Mouse (Mus musculus) heart, postnatal 0 days (tissue): ENCODE measurements around the gene Atat1. TPM values are rescaled to one million over a fixed set of nuclear protein-coding genes. Genes with fewer than 3 reads are reported as not detected.

Source experiments
- ATAC-seq: fragments of 200-750 bp; cut with Nextera tagmentation; 2 replicates; pipeline ENCODE4 v1.8.0; 2017; ENCODE audit warnings: low read depth, moderate number of reproducible peaks, moderate library complexity; ENCODE audit not compliant: insufficient read depth
- DNase-seq: peaks from one replicate; pipeline ENCODE4 v3.0.0-alpha.2; 2016; ENCODE audit warnings: low spot score
- H3K27ac ChIP-seq: fragments of 300-500 bp; sonication (generic); 2 replicates; pipeline ENCODE4 v1.5.1; 2014; ENCODE audit warnings: low read depth, mild to moderate bottlenecking
- H3K27me3 ChIP-seq: fragments of 300-500 bp; sonication (generic); 2 replicates; pipeline ENCODE4 v1.6.1; 2014; ENCODE audit warnings: low read length, mixed read lengths; ENCODE audit not compliant: control insufficient read depth, insufficient read depth
- H3K36me3 ChIP-seq: fragments of 300-500 bp; sonication (generic); replicated peaks from 2 replicates; pipeline ENCODE4 v1.6.1; 2014; ENCODE audit warnings: low read length, mixed read lengths; ENCODE audit not compliant: control insufficient read depth, insufficient read depth
- H3K4me1 ChIP-seq: fragments of 300-500 bp; sonication (generic); 2 replicates; pipeline ENCODE4 v1.6.1; 2014; ENCODE audit warnings: antibody characterized with exemption; ENCODE audit not compliant: control insufficient read depth, insufficient read depth
- H3K4me2 ChIP-seq: fragments of 300-500 bp; sonication (generic); 2 replicates; pipeline ENCODE4 v1.6.1; 2014; ENCODE audit warnings: low read depth, mild to moderate bottlenecking, low read length, moderate library complexity
- H3K4me3 ChIP-seq: fragments of 300-500 bp; sonication (generic); 2 replicates; pipeline ENCODE4 v1.5.1; 2014; ENCODE audit warnings: low read depth, low read length
- H3K9ac ChIP-seq: fragments of 300-500 bp; sonication (generic); replicated peaks from 2 replicates; pipeline ENCODE4 v1.6.1; 2014; ENCODE audit warnings: low read depth, low read length, mixed read lengths
- H3K9me3 ChIP-seq: fragments of 300-500 bp; sonication (generic); replicated peaks from 2 replicates; pipeline ENCODE4 v1.6.1; 2016; ENCODE audit warnings: low read length; ENCODE audit not compliant: control insufficient read depth
- CTCF ChIP-seq: IDR thresholded peaks from 2 replicates; pipeline ENCODE4 v1.5.1; 2016; ENCODE audit warnings: antibody characterized with exemption, control low read depth, low read depth
- EP300 ChIP-seq: IDR thresholded peaks from 2 replicates; pipeline ENCODE4 v1.6.1; 2016; ENCODE audit warnings: antibody characterized with exemption, low read depth
- WGBS: fragments of 180-500 bp; shearing (Covaris S2); extraction: QIAGEN DNeasy Blood & Tissue Kit; methylation state at CpG from one replicate; pipeline ENCODE4 v1.1.7; 2014; 5-methylcytosine and 5-hydroxymethylcytosine counted together
- polyA plus RNA-seq: library from polyadenylated mRNA; unstranded; fragments of >200 nt; fragmentation: Nextera tagmentation; extraction: Ambion mirVana; gene quantifications from 2 replicates; pipeline ENCODE4 v1.2.1, GENCODE M21; 2015
- total RNA-seq: library from RNA; depleted of rRNA; stranded (reverse); fragments of >200 nt; gene quantifications from 2 replicates; pipeline ENCODE4 v1.2.3, GENCODE M21; 2014; ENCODE audit warnings: low replicate concordance

The Atat1 gene
- total and polyA plus RNA-seq, 2 experiments from 2014 or later: 19.1 to 31.0 TPM

- Histone ChIP-seq H3K9me3 (no peaks in the 10 kb centered on the region), H3K27ac (no peak overlapping the region), H3K4me1 (peaks cover 23% of the 10 kb centered on the region), H3K27me3 (no peaks in the 10 kb centered on the region), H3K4me2 (no peak overlapping the region), H3K36me3 (peaks cover 18% of the 10 kb centered on the region), H3K9ac (no peak overlapping the region), H3K4me3 (no peak overlapping the region)
- ATAC-seq: no peak
- no peak for TF ChIP-seq CTCF
- TF ChIP-seq EP300: no peak
- WGBS: 94% methylated on average over 1 of the region's 1 CpGs
- no peak for DNase-seq
Measured at GRCm38 (mm10) chr17:35905587-35905986, 4.3 kb downstream of the Atat1 start.

DNA sequence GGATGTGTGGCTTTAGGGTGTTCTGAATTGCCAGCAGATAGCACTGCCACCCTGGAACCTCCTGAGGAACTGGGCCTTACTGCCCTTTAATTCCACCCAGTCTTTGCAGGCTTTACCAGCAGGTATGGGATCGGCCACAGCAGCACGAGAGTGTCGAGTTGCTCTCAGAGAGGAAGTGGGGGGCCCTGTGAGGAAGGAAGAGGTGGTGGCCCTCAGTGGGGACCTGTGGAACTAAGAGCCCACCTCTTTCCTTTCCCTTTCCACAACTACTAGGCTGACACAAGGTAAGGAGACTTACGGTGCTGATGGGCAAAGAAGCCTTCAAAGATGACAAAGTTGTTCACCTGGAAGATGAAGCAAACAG is 5.9 kb downstream of the Atat1 start:
- 42% methylated on average over 4 of the region's 4 CpGs for WGBS
- H3K27ac ChIP-seq: peak overlapping the region; percentile 81

DNA sequence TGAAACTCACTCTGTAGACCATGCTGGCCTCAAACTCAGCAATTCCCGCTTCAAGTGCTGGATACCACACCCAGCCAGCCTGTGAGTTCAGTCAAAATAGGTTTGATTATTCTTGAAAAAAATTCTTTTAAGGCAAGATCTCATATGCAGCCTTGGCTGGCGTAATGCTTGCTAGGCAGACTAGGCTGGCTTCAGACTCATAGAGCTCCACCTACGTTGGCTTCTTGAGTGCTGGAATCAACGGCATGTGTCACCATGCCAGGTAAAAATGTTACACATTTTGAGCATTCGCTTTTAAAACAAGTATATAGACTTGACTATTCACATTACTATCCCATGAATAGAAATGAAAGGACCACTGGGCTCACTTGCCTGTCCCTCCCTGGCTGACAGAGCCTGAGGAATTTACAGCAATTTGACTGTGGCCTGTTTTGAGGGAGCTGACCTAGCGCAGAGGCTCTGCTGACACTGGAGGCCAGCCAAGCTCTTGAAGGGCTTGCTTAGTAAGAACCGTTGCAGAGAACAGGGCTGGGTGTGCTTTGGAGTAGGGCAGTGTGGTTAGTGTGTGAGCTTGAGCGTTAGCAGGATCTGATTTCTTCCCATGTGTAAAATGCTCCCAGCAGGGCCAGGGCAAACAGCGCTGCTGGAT is 6.4 kb downstream of the Atat1 start:
- Histone ChIP-seq H3K4me2 (no peak overlapping the region), H3K9ac (no peak overlapping the region), H3K4me3 (no peak overlapping the region), H3K4me1 (peaks cover 14% of the 10 kb centered on the region), H3K27ac (peak overlapping the region; percentile 81), H3K36me3 (peaks cover 16% of the 10 kb centered on the region), H3K9me3 (no peaks in the 10 kb centered on the region), H3K27me3 (no peaks in the 10 kb centered on the region)
- ATAC-seq: peak; percentile 90
- no peak for TF ChIP-seq EP300
- TF ChIP-seq CTCF: no peak
- peak; percentile 87 for DNase-seq
- whole genome bisulfite sequencing: 48% methylated on average over 9 of the region's 9 CpGs

More for the DNA sequence above, 5.9 kb downstream of the Atat1 start:
- H3K9ac ChIP-seq: no peak overlapping the region; the same call in 1 of the 2 replicates
- DNase-seq: no peak
- H3K36me3 ChIP-seq: peaks cover 18% of the 10 kb centered on the region
- ATAC-seq: 0 out of 2 replicates have a peak, but pooled peaks have one; percentile 5
- H3K4me3 ChIP-seq: no peak overlapping the region
- no peaks in the 10 kb centered on the region for H3K27me3 ChIP-seq
- no peak overlapping the region for H3K4me2 ChIP-seq
- H3K9me3 ChIP-seq: no peaks in the 10 kb centered on the region
- H3K4me1 ChIP-seq: peaks cover 15% of the 10 kb centered on the region
- TF ChIP-seq EP300 (no peak), CTCF (no peak)

- 76% methylated on average over 3 of the region's 3 CpGs for WGBS
- H3K4me1 ChIP-seq: peaks cover 26% of the 10 kb centered on the region
- no peak for TF ChIP-seq CTCF
- DNase-seq (no peak), ATAC-seq (no peak)
- no peak overlapping the region for H3K4me3 ChIP-seq
- no peak overlapping the region for H3K4me2 ChIP-seq
- H3K27ac ChIP-seq: no peak overlapping the region
- H3K9ac ChIP-seq: no peak overlapping the region
- H3K27me3 ChIP-seq: no peaks in the 10 kb centered on the region
- no peaks in the 10 kb centered on the region; the same call in 1 of the 2 replicates for H3K36me3 ChIP-seq
- no peaks in the 10 kb centered on the region for H3K9me3 ChIP-seq
Measured at GRCm38 (mm10) chr17:35900636-35901035, 9.2 kb downstream of the Atat1 start.

DNA sequence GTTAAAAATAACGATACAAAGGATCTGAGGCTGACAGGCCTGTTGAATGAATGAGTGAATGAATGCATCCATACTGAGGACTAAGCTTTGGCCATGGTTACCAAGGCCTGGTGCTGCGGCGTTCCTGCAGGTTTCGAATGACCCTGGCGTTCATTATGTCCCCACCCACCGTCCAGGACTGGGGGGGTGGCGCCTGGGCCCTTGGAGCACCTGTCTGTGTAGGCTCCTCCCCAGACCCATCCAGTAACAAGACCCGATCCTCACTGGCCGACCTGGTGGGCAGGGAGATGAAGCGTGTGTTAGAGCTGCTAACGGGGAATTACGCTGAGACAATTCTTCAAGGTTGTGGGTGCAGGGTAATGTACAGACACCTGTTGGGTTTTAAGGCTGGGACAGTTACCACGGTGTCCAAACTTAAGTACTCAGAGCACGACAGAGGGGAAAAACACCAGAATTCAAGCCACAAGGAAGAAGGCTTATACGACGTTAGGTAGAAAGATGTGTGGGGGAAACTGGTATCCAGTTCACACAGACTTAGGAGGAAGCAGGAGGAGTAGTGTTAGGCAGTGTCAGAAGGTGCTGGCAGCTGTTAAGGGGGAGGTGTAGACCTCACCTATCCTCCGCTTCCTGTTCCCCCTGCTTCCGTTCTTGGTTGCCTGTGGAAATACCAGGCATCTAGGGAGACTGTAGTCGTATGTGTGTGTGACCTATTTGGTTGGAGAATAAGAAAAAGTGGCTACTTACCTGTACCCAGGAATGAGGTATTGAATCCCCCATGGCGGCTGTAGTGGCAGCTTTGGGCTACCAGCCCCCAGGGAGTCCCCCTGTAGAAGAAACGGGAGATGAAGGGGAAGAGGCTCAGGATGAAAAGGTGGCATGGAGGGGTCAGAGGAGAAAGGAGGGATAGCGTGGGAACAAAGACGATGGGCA is 12.0 kb downstream of the Atat1 start:
- Histone ChIP-seq H3K27ac (peak overlapping the region; percentile 27), H3K36me3 (peaks cover 17% of the 10 kb centered on the region), H3K4me2 (peak overlapping the region; percentile 90), H3K9me3 (no peaks in the 10 kb centered on the region), H3K27me3 (no peaks in the 10 kb centered on the region), H3K9ac (0 out of 2 replicates have a peak overlapping the region, but pooled peaks have one; percentile 34), H3K4me1 (peaks cover 18% of the 10 kb centered on the region), H3K4me3 (peak overlapping the region; percentile 89)
- DNase-seq (no peak), ATAC-seq (no peak)
- TF ChIP-seq EP300 (no peak), CTCF (no peak)
- 40% methylated on average over 23 of the region's 23 CpGs for WGBS
